Mouse (Mus musculus) embryonic facial prominence, embryonic 13.5 days (tissue): ENCODE data around the gene Slc25a39. TPM values are rescaled to one million over a fixed set of nuclear protein-coding genes. Genes with fewer than 3 reads are reported as not detected.
"Not testable (repeated sequence)": the region's sequence is repeated elsewhere in the genome, so short reads cannot be mapped to it uniquely, and the experiment has no call there.

Experiments
- ATAC-seq: fragments of 200-750 bp; cut with Nextera tagmentation; 2 replicates; pipeline ENCODE4 v1.8.0; 2017; ENCODE audit warnings: low read depth; ENCODE audit not compliant: insufficient number of reproducible peaks, insufficient read depth, low FRiP score, low TSS enrichment
- H3K27ac ChIP-seq: fragments of 300-500 bp; sonication (generic); 2 replicates; pipeline ENCODE4 v1.5.1; 2015; ENCODE audit warnings: moderate library complexity, mild to moderate bottlenecking, inconsistent platforms
- H3K27me3 ChIP-seq: fragments of 300-500 bp; sonication (generic); 2 replicates; pipeline ENCODE4 v1.6.1; 2015; ENCODE audit warnings: mild to moderate bottlenecking, inconsistent platforms
- H3K36me3 ChIP-seq: fragments of 300-500 bp; sonication (generic); 2 replicates; pipeline ENCODE4 v1.6.1; 2015; ENCODE audit warnings: mild to moderate bottlenecking, inconsistent platforms
- H3K4me1 ChIP-seq: fragments of 300-500 bp; sonication (generic); 2 replicates; pipeline ENCODE4 v1.6.1; 2015; ENCODE audit warnings: inconsistent platforms
- H3K4me2 ChIP-seq: fragments of 300-500 bp; sonication (generic); 2 replicates; pipeline ENCODE4 v1.6.1; 2015; ENCODE audit warnings: moderate library complexity, mild to moderate bottlenecking, inconsistent platforms
- H3K4me3 ChIP-seq: fragments of 300-500 bp; sonication (generic); 2 replicates; pipeline ENCODE4 v1.5.1; 2015; ENCODE audit warnings: mild to moderate bottlenecking, inconsistent platforms
- H3K9ac ChIP-seq: fragments of 300-500 bp; sonication (generic); 2 replicates; pipeline ENCODE4 v1.6.1; 2015; ENCODE audit warnings: mild to moderate bottlenecking, inconsistent platforms
- H3K9me3 ChIP-seq: fragments of 300-500 bp; sonication (generic); 2 replicates; pipeline ENCODE4 v1.6.1; 2016; ENCODE audit warnings: inconsistent platforms
- WGBS: fragments of 180-500 bp; shearing (Covaris S2); methylation state at CpG from one replicate; pipeline ENCODE4 v1.1.7; 2015; ENCODE audit warnings: mixed read lengths; 5-methylcytosine and 5-hydroxymethylcytosine counted together
- polyA plus RNA-seq: library from polyadenylated mRNA; unstranded; fragments of >200 nt; fragmentation: Nextera tagmentation; extraction: Ambion mirVana; gene quantifications from 2 replicates; pipeline ENCODE4 v1.2.1, GENCODE M21; 2015

Slc25a39 gene
- polyA plus RNA-seq, 1 experiment from 2014 or later: 191 TPM

- Histone ChIP-seq H3K36me3 (no peaks in the 10 kb centered on the region), H3K9ac (peak overlapping the region; percentile 46; the same call in 1 of the 2 replicates), H3K27ac (0 out of 2 replicates have a peak overlapping the region, but pooled peaks have one; percentile 17), H3K4me1 (peaks cover 14% of the 10 kb centered on the region), H3K4me2 (peak overlapping the region; percentile 51), H3K27me3 (peaks cover 47% of the 10 kb centered on the region), H3K4me3 (peak overlapping the region; percentile 18; the same call in 1 of the 2 replicates), H3K9me3 (no peaks in the 10 kb centered on the region)
- 0 out of 2 replicates have a peak, but pooled peaks have one; percentile 26 for ATAC-seq
- 6% methylated on average over 23 of the region's 23 CpGs for WGBS
Observed at GRCm38 (mm10) chr11:102375196-102376173, 32.3 kb downstream of the Slc25a39 start.

- H3K4me3 ChIP-seq: no peak overlapping the region
- no peaks in the 10 kb centered on the region for H3K9me3 ChIP-seq
- H3K36me3 ChIP-seq: no peaks in the 10 kb centered on the region
- H3K4me2 ChIP-seq: no peak overlapping the region
- peaks cover 47% of the 10 kb centered on the region for H3K27me3 ChIP-seq
- 73% methylated on average over 7 of the region's 7 CpGs for WGBS
- H3K4me1 ChIP-seq: peaks cover 14% of the 10 kb centered on the region
- no peak for ATAC-seq
- H3K9ac ChIP-seq: no peak overlapping the region
- no peak overlapping the region for H3K27ac ChIP-seq
Observed at GRCm38 (mm10) chr11:102374108-102374725, 33.5 kb downstream of the Slc25a39 start.

- Histone ChIP-seq H3K9ac (no peak overlapping the region), H3K9me3 (no peaks in the 10 kb centered on the region), H3K4me2 (no peak overlapping the region), H3K27me3 (peaks cover 47% of the 10 kb centered on the region), H3K4me3 (no peak overlapping the region), H3K27ac (no peak overlapping the region), H3K4me1 (peaks cover 14% of the 10 kb centered on the region), H3K36me3 (no peaks in the 10 kb centered on the region)
- WGBS: 25% methylated on average over 2 of the region's 2 CpGs
- no peak for ATAC-seq
Observed at GRCm38 (mm10) chr11:102373646-102374045, 34.1 kb downstream of the Slc25a39 start.

GRCm38 (mm10) chr11:102372936-102373335, 34.8 kb downstream of the Slc25a39 start:
- Histone ChIP-seq H3K9me3 (no peaks in the 10 kb centered on the region), H3K4me3 (no peak overlapping the region), H3K9ac (no peak overlapping the region), H3K36me3 (no peaks in the 10 kb centered on the region), H3K4me2 (no peak overlapping the region), H3K4me1 (peaks cover 14% of the 10 kb centered on the region), H3K27ac (no peak overlapping the region), H3K27me3 (peaks cover 47% of the 10 kb centered on the region)
- no peak for ATAC-seq
- WGBS: 39% methylated on average over 14 of the region's 14 CpGs

GRCm38 (mm10) chr11:102371926-102372685, 35.6 kb downstream of the Slc25a39 start:
- Histone ChIP-seq H3K36me3 (no peaks in the 10 kb centered on the region), H3K4me2 (no peak overlapping the region), H3K4me1 (peaks cover 14% of the 10 kb centered on the region), H3K27ac (no peak overlapping the region), H3K27me3 (peaks cover 41% of the 10 kb centered on the region), H3K9me3 (no peaks in the 10 kb centered on the region), H3K9ac (no peak overlapping the region), H3K4me3 (no peak overlapping the region)
- no peak for ATAC-seq
- WGBS: 83% methylated on average over 12 of the region's 12 CpGs

- Histone ChIP-seq H3K4me1 (peaks cover 6% of the 10 kb centered on the region), H3K9me3 (no peaks in the 10 kb centered on the region), H3K27ac (no peak overlapping the region), H3K9ac (no peak overlapping the region), H3K4me2 (no peak overlapping the region), H3K4me3 (no peak overlapping the region), H3K36me3 (no peaks in the 10 kb centered on the region), H3K27me3 (peaks cover 26% of the 10 kb centered on the region)
- ATAC-seq: no peak
- WGBS: 49% methylated on average over 7 of the region's 7 CpGs
Observed at GRCm38 (mm10) chr11:102370285-102370684, 37.5 kb downstream of the Slc25a39 start.

GRCm38 (mm10) chr11:102369263-102369662, 38.5 kb downstream of the Slc25a39 start:
- Histone ChIP-seq H3K9me3 (no peaks in the 10 kb centered on the region), H3K4me3 (no peak overlapping the region)

GRCm38 (mm10) chr11:102368347-102368746, 39.4 kb downstream of the Slc25a39 start:
- 80% methylated on average over 5 of the region's 5 CpGs for WGBS
- Histone ChIP-seq H3K9ac (no peak overlapping the region), H3K4me1 (0 out of 2 replicates have a peak, but pooled peaks cover 3% of the 10 kb centered on the region), H3K4me3 (no peak overlapping the region), H3K4me2 (no peak overlapping the region), H3K27ac (no peak overlapping the region), H3K36me3 (no peaks in the 10 kb centered on the region), H3K27me3 (peaks cover 12% of the 10 kb centered on the region; the same call in 1 of the 2 replicates), H3K9me3 (no peaks in the 10 kb centered on the region)
- ATAC-seq: no peak

More at GRCm38 (mm10) chr11:102369263-102369662, 38.5 kb downstream of the Slc25a39 start:
- Histone ChIP-seq H3K36me3 (no peaks in the 10 kb centered on the region), H3K4me1 (0 out of 2 replicates have a peak, but pooled peaks cover 3% of the 10 kb centered on the region), H3K9ac (no peak overlapping the region), H3K27me3 (peaks cover 21% of the 10 kb centered on the region; the same call in 1 of the 2 replicates), H3K4me2 (no peak overlapping the region), H3K27ac (no peak overlapping the region)
- 67% methylated on average over 4 of the region's 4 CpGs for WGBS
- no peak for ATAC-seq

- no peak overlapping the region for H3K27ac ChIP-seq
- no peaks in the 10 kb centered on the region for H3K9me3 ChIP-seq
- H3K4me1 ChIP-seq: 0 out of 2 replicates have a peak, but pooled peaks cover 3% of the 10 kb centered on the region
- H3K27me3 ChIP-seq: peaks cover 7% of the 10 kb centered on the region; the same call in 1 of the 2 replicates
- no peak overlapping the region for H3K9ac ChIP-seq
- H3K4me3 ChIP-seq: no peak overlapping the region
- H3K4me2 ChIP-seq: no peak overlapping the region
- no peaks in the 10 kb centered on the region for H3K36me3 ChIP-seq
- 70% methylated on average over 9 of the region's 9 CpGs for WGBS
- ATAC-seq: no peak
Observed at GRCm38 (mm10) chr11:102367504-102368280, 40.1 kb downstream of the Slc25a39 start.

- not testable (repeated sequence) for H3K27ac ChIP-seq
Observed at GRCm38 (mm10) chr11:102366103-102366502, 41.6 kb downstream of the Slc25a39 start, which contains the start of gene Slc4a1. TSS of gene Slc4a1 (minus strand) at chr11:102366203.

More at GRCm38 (mm10) chr11:102366103-102366502, 41.6 kb downstream of the Slc25a39 start, which contains the start of gene Slc4a1:
- not testable (repeated sequence) for ATAC-seq, H3K4me3 ChIP-seq, H3K27me3 ChIP-seq, H3K9ac ChIP-seq, H3K4me1 ChIP-seq, H3K36me3 ChIP-seq, H3K9me3 ChIP-seq, H3K4me2 ChIP-seq
- WGBS: 69% methylated on average over 8 of the region's 8 CpGs
